Mouse (Mus musculus): Measurements from ENCODE around the gene Adh7. TPM values are rescaled to one million over a fixed set of nuclear protein-coding genes. Genes with fewer than 3 reads are reported as not detected.

Gene Adh7
- not detected in 2 replicates for polyA plus RNA-seq (2014; fragmentation: Nextera tagmentation; extraction: Ambion mirVana)

DNA sequence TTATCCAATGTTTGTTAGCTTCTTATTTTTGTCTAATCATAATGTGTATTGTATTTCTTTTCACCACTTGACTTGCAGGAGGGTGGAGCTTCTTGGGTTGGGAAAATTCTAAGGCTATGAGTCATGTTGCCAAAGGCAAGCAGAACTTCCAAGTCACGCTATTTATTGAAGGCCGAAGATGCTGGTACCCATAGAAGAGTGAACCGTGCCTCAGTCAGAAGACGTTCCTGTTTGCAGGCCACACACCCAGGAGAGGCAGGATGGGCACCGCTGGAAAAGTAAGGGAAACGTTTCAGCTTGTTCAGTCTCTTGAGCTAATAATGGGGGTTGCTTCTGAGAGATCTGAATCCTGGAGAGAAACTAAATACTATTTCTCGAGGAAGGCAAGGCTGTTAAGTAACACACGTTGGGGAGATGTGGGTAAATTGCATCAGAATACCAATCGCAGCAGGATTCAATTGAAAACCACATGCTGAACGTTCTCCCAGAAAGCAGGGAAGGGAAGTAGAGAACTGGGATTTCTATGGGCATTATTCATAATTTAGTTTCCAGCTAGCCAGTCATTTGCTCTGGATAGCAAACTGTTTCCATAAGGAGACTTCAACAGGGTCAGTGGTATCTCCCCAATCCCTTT is at the start of gene Adh7:
Gene Adh7, plus strand, starts transcription at position 130 of the 634 bp plus-strand sequence.
- Histone ChIP-seq H3K27me3 (ENCODE audit: control insufficient read depth, insufficient read depth, low read length) (no peaks in the 10 kb centered on the region), H3K4me1 (ENCODE audit: control insufficient read depth, insufficient read depth, low read length) (no peaks in the 10 kb centered on the region; the same call in 1 of the 2 replicates), H3K9ac (replicated peaks; ENCODE audit: low read length) (no peak within 1 kb of the TSS), H3K4me3 (ENCODE audit: low read depth, low read length) (no peak within 1 kb of the TSS), H3K4me2 (ENCODE audit: low read depth, low read length) (no peak within 1 kb of the TSS), H3K36me3 (replicated peaks; ENCODE audit: control insufficient read depth, insufficient read depth, low read depth, low read length) (no peaks in the 10 kb centered on the region), H3K27ac (replicated peaks; ENCODE audit: low read depth, low read length) (no peak within 1 kb of the TSS), H3K9me3 (replicated peaks; ENCODE audit: control insufficient read depth, low read length) (no peaks in the 10 kb centered on the region)
- no peak for ATAC-seq (replicated peaks; ENCODE audit: insufficient number of reproducible peaks, low FRiP score, low TSS enrichment, low read depth)
- DNase-seq (ENCODE audit: low spot score) = no peak
- 71% methylated on average over 10 of the region's 10 CpGs for WGBS

- no peak for DNase-seq (ENCODE audit: low spot score)
- H3K4me1 ChIP-seq (ENCODE audit: control insufficient read depth, insufficient read depth, low read length) = no peaks in the 10 kb centered on the region
- 76% methylated on average over 10 of the region's 10 CpGs for WGBS
- no peak overlapping the region for H3K27ac ChIP-seq (replicated peaks; ENCODE audit: low read depth, low read length)
- no peak overlapping the region for H3K4me3 ChIP-seq (ENCODE audit: low read depth, low read length)
- no peaks in the 10 kb centered on the region for H3K9me3 ChIP-seq (replicated peaks; ENCODE audit: control insufficient read depth, low read length)
- no peak overlapping the region for H3K9ac ChIP-seq (replicated peaks; ENCODE audit: low read length)
- no peaks in the 10 kb centered on the region for H3K36me3 ChIP-seq (replicated peaks; ENCODE audit: control insufficient read depth, insufficient read depth, low read depth, low read length)
- no peak for ATAC-seq (replicated peaks; ENCODE audit: insufficient number of reproducible peaks, low FRiP score, low TSS enrichment, low read depth)
- H3K4me2 ChIP-seq (ENCODE audit: low read depth, low read length) = no peak overlapping the region
- no peaks in the 10 kb centered on the region for H3K27me3 ChIP-seq (ENCODE audit: control insufficient read depth, insufficient read depth, low read length)
These were observed 44.3 kb upstream of the Adh7 start for GRCm38 (mm10) chr3:138173291-138173690.

DNA sequence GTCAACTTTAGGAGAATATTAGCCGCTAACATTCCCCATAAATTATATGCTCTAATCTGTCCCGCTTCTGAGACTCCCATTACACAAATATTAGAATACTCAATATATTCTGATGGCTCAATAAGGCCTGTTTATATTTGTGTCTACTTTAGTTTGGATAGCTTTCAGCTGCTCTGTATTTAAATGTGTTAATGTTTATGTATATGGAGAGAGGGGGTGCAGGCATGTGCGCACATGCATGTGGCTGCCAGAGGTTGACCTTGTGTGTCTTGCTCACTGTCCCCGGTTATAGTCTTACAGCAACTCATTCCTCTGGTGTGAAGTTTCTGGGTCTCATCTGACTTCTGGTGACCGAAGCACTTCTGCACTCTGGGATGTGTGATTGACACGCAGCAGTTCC is 42.0 kb upstream of the Adh7 start:
- Histone ChIP-seq H3K4me2 (ENCODE audit: low read depth, low read length) (no peak overlapping the region), H3K9ac (replicated peaks; ENCODE audit: low read length) (no peak overlapping the region), H3K4me1 (ENCODE audit: control insufficient read depth, insufficient read depth, low read length) (no peaks in the 10 kb centered on the region), H3K9me3 (replicated peaks; ENCODE audit: control insufficient read depth, low read length) (no peaks in the 10 kb centered on the region), H3K27me3 (ENCODE audit: control insufficient read depth, insufficient read depth, low read length) (no peaks in the 10 kb centered on the region), H3K27ac (replicated peaks; ENCODE audit: low read depth, low read length) (no peak overlapping the region), H3K36me3 (replicated peaks; ENCODE audit: control insufficient read depth, insufficient read depth, low read depth, low read length) (no peaks in the 10 kb centered on the region), H3K4me3 (ENCODE audit: low read depth, low read length) (no peak overlapping the region)
- WGBS = 83% methylated on average over 6 of the region's 6 CpGs
- ATAC-seq (replicated peaks; ENCODE audit: insufficient number of reproducible peaks, low FRiP score, low TSS enrichment, low read depth) (no peak), DNase-seq (ENCODE audit: low spot score) (no peak)

- H3K27ac ChIP-seq (replicated peaks; ENCODE audit: low read depth, low read length) = no peak overlapping the region
- H3K4me3 ChIP-seq (ENCODE audit: low read depth, low read length) = no peak overlapping the region
- ATAC-seq (replicated peaks; ENCODE audit: insufficient number of reproducible peaks, low FRiP score, low TSS enrichment, low read depth) (no peak), DNase-seq (ENCODE audit: low spot score) (no peak)
- no peaks in the 10 kb centered on the region for H3K4me1 ChIP-seq (ENCODE audit: control insufficient read depth, insufficient read depth, low read length)
- H3K27me3 ChIP-seq (ENCODE audit: control insufficient read depth, insufficient read depth, low read length) = no peaks in the 10 kb centered on the region
- no peak overlapping the region for H3K4me2 ChIP-seq (ENCODE audit: low read depth, low read length)
- no peaks in the 10 kb centered on the region for H3K36me3 ChIP-seq (replicated peaks; ENCODE audit: control insufficient read depth, insufficient read depth, low read depth, low read length)
- H3K9ac ChIP-seq (replicated peaks; ENCODE audit: low read length) = no peak overlapping the region
- H3K9me3 ChIP-seq (replicated peaks; ENCODE audit: control insufficient read depth, low read length) = no peaks in the 10 kb centered on the region
- WGBS = 83% methylated on average over 2 of the region's 2 CpGs
These were observed 35.5 kb upstream of the Adh7 start for GRCm38 (mm10) chr3:138182019-138182418.

DNA sequence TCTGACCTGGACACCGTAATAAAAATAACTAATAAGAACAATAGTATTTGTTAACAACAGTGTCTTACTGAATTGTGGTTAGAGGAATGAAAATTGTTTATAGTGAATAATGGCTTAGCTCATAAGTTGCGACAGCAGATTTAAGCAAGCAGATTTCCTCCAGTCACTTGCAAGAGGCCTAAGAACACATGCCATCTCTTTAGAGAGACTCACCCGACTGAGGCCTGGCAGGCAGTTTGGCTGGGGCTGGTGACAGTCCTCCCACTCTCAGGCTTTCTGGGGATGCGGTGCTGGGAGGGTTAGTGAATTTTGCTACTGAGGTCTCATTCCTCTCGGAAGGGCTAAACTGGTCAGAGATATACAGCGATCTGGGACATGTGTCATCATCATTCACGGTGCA is 34.2 kb upstream of the Adh7 start:
- no peak for ATAC-seq (replicated peaks; ENCODE audit: insufficient number of reproducible peaks, low FRiP score, low TSS enrichment, low read depth)
- no peak overlapping the region for H3K4me3 ChIP-seq (ENCODE audit: low read depth, low read length)
- 93% methylated on average over 7 of the region's 7 CpGs for WGBS
- no peaks in the 10 kb centered on the region for H3K36me3 ChIP-seq (replicated peaks; ENCODE audit: control insufficient read depth, insufficient read depth, low read depth, low read length)
- H3K27me3 ChIP-seq (ENCODE audit: control insufficient read depth, insufficient read depth, low read length) = no peaks in the 10 kb centered on the region
- H3K9ac ChIP-seq (replicated peaks; ENCODE audit: low read length) = no peak overlapping the region
- H3K9me3 ChIP-seq (replicated peaks; ENCODE audit: control insufficient read depth, low read length) = no peaks in the 10 kb centered on the region
- H3K27ac ChIP-seq (replicated peaks; ENCODE audit: low read depth, low read length) = no peak overlapping the region
- no peak overlapping the region for H3K4me2 ChIP-seq (ENCODE audit: low read depth, low read length)
- no peak for DNase-seq (ENCODE audit: low spot score)
- H3K4me1 ChIP-seq (ENCODE audit: control insufficient read depth, insufficient read depth, low read length) = no peaks in the 10 kb centered on the region

DNA sequence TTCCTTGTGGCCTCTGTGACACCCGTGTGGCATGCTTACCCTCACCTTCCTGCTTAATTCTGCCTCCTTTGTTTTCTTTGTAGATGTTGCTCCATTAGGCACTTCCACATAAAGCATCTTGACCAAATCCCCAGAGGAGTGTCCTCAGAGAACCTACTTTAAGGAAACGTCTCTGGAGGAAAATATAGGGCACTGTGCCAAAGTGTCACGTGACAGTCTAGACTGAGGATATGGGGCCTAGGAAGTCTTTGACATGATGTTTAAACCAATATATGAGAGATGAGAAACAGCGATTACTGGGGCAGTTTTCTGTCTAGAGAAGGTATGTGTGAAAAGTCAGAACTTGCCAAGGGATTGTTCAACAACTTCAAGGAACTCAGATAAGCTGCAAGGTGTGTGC is 32.3 kb upstream of the Adh7 start:
- Histone ChIP-seq H3K4me2 (ENCODE audit: low read depth, low read length) (no peak overlapping the region), H3K27me3 (ENCODE audit: control insufficient read depth, insufficient read depth, low read length) (no peaks in the 10 kb centered on the region), H3K9ac (replicated peaks; ENCODE audit: low read length) (no peak overlapping the region), H3K4me1 (ENCODE audit: control insufficient read depth, insufficient read depth, low read length) (no peaks in the 10 kb centered on the region), H3K27ac (replicated peaks; ENCODE audit: low read depth, low read length) (no peak overlapping the region), H3K4me3 (ENCODE audit: low read depth, low read length) (no peak overlapping the region), H3K36me3 (replicated peaks; ENCODE audit: control insufficient read depth, insufficient read depth, low read depth, low read length) (no peaks in the 10 kb centered on the region), H3K9me3 (replicated peaks; ENCODE audit: control insufficient read depth, low read length) (no peaks in the 10 kb centered on the region)
- DNase-seq (ENCODE audit: low spot score) (peak; percentile 6), ATAC-seq (replicated peaks; ENCODE audit: insufficient number of reproducible peaks, low FRiP score, low TSS enrichment, low read depth) (no peak)
- 71% methylated on average over 4 of the region's 4 CpGs for WGBS

DNA sequence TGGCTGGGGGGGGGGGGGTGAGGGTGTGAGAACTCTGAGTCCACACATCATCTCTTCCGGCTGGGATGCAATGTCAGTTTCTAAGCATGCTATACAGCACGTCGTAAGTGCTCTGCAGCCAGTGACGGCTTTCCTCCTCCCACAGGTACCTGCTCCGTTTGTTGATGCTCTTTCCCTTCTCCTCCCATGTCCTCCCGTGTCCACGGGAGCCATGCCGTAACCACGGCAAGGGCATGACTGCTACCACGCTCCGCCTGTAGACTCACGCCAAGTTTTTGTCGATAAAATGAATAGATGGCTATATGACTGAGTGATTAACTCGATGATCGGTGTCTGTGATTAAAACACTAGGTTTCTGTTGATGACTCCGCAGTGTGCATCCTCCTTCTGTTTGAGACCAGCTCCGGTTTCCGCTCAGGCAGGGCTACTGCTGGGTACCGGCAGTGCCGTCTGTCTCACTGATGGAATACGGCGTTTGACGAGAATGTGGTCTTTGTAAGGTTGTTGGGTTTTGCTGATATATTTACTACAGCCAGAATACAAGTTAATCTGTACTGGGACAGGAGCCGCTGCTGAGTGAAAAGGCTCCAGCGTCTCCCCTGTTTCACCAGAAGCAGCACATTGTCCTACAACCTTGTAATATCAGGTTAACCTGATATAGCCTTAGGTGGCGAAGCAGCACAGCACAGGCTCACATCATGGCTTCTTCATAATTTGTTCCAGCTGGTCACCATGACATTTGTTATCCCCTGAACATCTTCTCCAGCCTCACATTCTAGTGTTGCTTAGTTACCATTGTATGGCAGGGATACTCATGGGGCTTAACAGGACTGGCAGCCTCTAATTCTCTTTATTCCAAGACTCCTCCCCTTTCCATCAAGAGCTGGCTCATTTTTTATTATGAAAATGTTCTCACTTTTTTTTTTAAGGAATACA is 31.3 kb upstream of the Adh7 start:
- ATAC-seq (replicated peaks; ENCODE audit: insufficient number of reproducible peaks, low FRiP score, low TSS enrichment, low read depth) (0 out of 2 replicates have a peak, but pooled peaks have one; percentile 34), DNase-seq (ENCODE audit: low spot score) (peak; percentile 19)
- H3K9me3 ChIP-seq (replicated peaks; ENCODE audit: control insufficient read depth, low read length) = no peaks in the 10 kb centered on the region
- no peaks in the 10 kb centered on the region for H3K36me3 ChIP-seq (replicated peaks; ENCODE audit: control insufficient read depth, insufficient read depth, low read depth, low read length)
- 88% methylated on average over 26 of the region's 26 CpGs for WGBS
- no peak overlapping the region for H3K4me3 ChIP-seq (ENCODE audit: low read depth, low read length)
- H3K4me1 ChIP-seq (ENCODE audit: control insufficient read depth, insufficient read depth, low read length) = no peaks in the 10 kb centered on the region
- H3K4me2 ChIP-seq (ENCODE audit: low read depth, low read length) = no peak overlapping the region
- no peak overlapping the region for H3K9ac ChIP-seq (replicated peaks; ENCODE audit: low read length)
- H3K27me3 ChIP-seq (ENCODE audit: control insufficient read depth, insufficient read depth, low read length) = no peaks in the 10 kb centered on the region
- no peak overlapping the region for H3K27ac ChIP-seq (replicated peaks; ENCODE audit: low read depth, low read length)

GRCm38 (mm10) chr3:138192260-138192659 is 25.3 kb upstream of the Adh7 start:
- DNase-seq (ENCODE audit: low spot score) = no peak
- H3K4me2 ChIP-seq (ENCODE audit: low read depth, low read length) = no peak overlapping the region
- no peak overlapping the region for H3K4me3 ChIP-seq (ENCODE audit: low read depth, low read length)
- no peaks in the 10 kb centered on the region for H3K27me3 ChIP-seq (ENCODE audit: control insufficient read depth, insufficient read depth, low read length)
- H3K9ac ChIP-seq (replicated peaks; ENCODE audit: low read length) = no peak overlapping the region
- no peak overlapping the region for H3K27ac ChIP-seq (replicated peaks; ENCODE audit: low read depth, low read length)
- no peaks in the 10 kb centered on the region for H3K9me3 ChIP-seq (replicated peaks; ENCODE audit: control insufficient read depth, low read length)
- H3K36me3 ChIP-seq (replicated peaks; ENCODE audit: control insufficient read depth, insufficient read depth, low read depth, low read length) = no peaks in the 10 kb centered on the region
- WGBS = 85% methylated on average over 7 of the region's 7 CpGs
- no peak for ATAC-seq (replicated peaks; ENCODE audit: insufficient number of reproducible peaks, low FRiP score, low TSS enrichment, low read depth)
- 0 out of 2 replicates have a peak, but pooled peaks cover 3% of the 10 kb centered on the region for H3K4me1 ChIP-seq (ENCODE audit: control insufficient read depth, insufficient read depth, low read length)
